Mouse (Mus musculus) forebrain, embryonic 12.5 days (tissue): ENCODE measurements around the gene Dclre1b. TPM values are rescaled to one million over a fixed set of nuclear protein-coding genes. Genes with fewer than 3 reads are reported as not detected.
A peak's percentile ranks its signal among the peaks of the same experiment; 100 is the strongest.
"Not testable (repeated sequence)": the region's sequence is repeated elsewhere in the genome, so short reads cannot be mapped to it uniquely, and the experiment has no call there.

ENCODE experiments used
- ATAC-seq: fragments of 200-750 bp; cut with Nextera tagmentation; 2 replicates; pipeline ENCODE4 v1.8.0; 2017; ENCODE audit warnings: moderate TSS enrichment; ENCODE audit not compliant: low FRiP score
- H3K27ac ChIP-seq: fragments of 300-500 bp; sonication (generic); 2 replicates; pipeline ENCODE4 v1.5.1; 2016; ENCODE audit warnings: mild to moderate bottlenecking
- H3K27me3 ChIP-seq: fragments of 300-500 bp; sonication (generic); 2 replicates; pipeline ENCODE4 v1.6.1; 2016; ENCODE audit warnings: mild to moderate bottlenecking
- H3K36me3 ChIP-seq: fragments of 300-500 bp; sonication (generic); replicated peaks from 2 replicates; pipeline ENCODE4 v1.6.1; 2016; ENCODE audit warnings: mild to moderate bottlenecking
- H3K4me1 ChIP-seq: fragments of 300-500 bp; sonication (generic); 2 replicates; pipeline ENCODE4 v1.6.1; 2016
- H3K4me2 ChIP-seq: fragments of 300-500 bp; sonication (generic); 2 replicates; pipeline ENCODE4 v1.6.1; 2016; ENCODE audit warnings: mild to moderate bottlenecking, moderate library complexity
- H3K4me3 ChIP-seq: fragments of 300-500 bp; sonication (generic); replicated peaks from 2 replicates; pipeline ENCODE4 v1.5.1; 2016; ENCODE audit warnings: mild to moderate bottlenecking
- H3K9ac ChIP-seq: fragments of 300-500 bp; sonication (generic); 2 replicates; pipeline ENCODE4 v1.6.1; 2016; ENCODE audit warnings: mild to moderate bottlenecking
- H3K9me3 ChIP-seq: fragments of 300-500 bp; sonication (generic); 2 replicates; pipeline ENCODE4 v1.6.1; 2016
- WGBS: fragments of 180-500 bp; shearing (Covaris S2); methylation state at CpG from one replicate; pipeline ENCODE4 v1.1.7; 2016; 5-methylcytosine and 5-hydroxymethylcytosine counted together
- polyA plus RNA-seq: library from polyadenylated mRNA; unstranded; fragments of >200 nt; fragmentation: Nextera tagmentation; extraction: Ambion mirVana; gene quantifications from 2 replicates; pipeline ENCODE4 v1.2.1, GENCODE M21; 2016

Gene Dclre1b
- polyA plus RNA-seq, result 29.7 and 32.4 TPM in 2 replicates

DNA sequence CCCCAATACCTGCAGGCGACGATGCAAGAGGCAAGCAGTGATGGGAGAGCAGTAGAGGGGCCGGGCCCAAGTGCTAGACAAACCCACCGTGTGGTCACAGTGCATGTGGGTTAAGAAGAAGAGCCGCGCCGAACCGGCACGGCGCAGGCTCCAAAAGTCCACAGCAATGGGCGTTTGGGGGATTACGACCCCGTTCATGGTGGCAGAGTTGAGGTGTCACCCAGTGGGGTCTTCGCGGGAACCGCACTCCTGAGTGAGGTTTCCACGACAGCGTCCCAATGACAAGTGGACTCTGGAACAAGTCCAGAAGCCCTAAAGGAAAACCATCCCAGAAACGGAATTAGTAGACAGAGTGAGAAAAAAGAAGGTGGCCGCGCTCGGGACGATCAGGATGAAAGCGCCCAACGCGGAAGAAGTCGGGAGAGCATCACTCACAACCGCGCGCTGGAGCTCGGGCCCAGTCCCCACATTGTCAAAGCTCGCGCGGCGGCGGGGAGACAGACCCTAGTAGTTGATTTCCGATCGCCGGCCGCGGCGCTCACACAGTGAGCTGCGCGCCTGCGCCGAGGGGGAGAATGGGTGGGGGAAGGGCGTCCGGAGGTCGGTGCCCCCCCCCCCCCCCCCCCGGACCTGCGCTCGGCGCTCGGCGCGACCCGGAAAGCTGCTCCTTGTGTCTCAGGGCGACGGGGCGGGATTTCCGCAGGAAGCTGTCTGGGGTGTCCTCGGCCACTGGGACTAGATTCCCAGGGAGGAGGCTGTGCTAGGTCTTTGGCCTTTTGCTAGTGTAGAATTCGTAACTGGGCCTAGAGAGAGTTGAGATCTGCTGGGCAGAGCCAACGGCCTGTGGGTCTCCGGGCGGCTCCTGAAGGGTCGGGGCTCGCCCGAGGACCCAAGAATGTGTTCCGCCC, at the start of gene Dclre1b, which contains the start of the genes Ap4b1 and Gm43064:
Dclre1b (minus strand) TSS at position 554 of the 908 bp plus-strand sequence.
Ap4b1 (plus strand) TSS at position 630 of the 908 bp plus-strand sequence.
Gm43064 (plus strand) TSS at position 683 of the 908 bp plus-strand sequence.
- peaks cover 22% of the 10 kb centered on the region for H3K36me3 ChIP-seq
- peak within 1 kb of the TSS; percentile 65 for H3K9ac ChIP-seq
- WGBS, result under 1% methylated on average over 51 of the region's 70 CpGs
- H3K27me3 ChIP-seq, result no peaks in the 10 kb centered on the region
- no peaks in the 10 kb centered on the region for H3K9me3 ChIP-seq
- H3K27ac ChIP-seq, result peak within 1 kb of the TSS; percentile 87
- peak; percentile 99 for ATAC-seq
- H3K4me1 ChIP-seq, result peaks cover 17% of the 10 kb centered on the region
- peak within 1 kb of the TSS; percentile 80 for H3K4me3 ChIP-seq
- peak within 1 kb of the TSS; percentile 75 for H3K4me2 ChIP-seq

DNA sequence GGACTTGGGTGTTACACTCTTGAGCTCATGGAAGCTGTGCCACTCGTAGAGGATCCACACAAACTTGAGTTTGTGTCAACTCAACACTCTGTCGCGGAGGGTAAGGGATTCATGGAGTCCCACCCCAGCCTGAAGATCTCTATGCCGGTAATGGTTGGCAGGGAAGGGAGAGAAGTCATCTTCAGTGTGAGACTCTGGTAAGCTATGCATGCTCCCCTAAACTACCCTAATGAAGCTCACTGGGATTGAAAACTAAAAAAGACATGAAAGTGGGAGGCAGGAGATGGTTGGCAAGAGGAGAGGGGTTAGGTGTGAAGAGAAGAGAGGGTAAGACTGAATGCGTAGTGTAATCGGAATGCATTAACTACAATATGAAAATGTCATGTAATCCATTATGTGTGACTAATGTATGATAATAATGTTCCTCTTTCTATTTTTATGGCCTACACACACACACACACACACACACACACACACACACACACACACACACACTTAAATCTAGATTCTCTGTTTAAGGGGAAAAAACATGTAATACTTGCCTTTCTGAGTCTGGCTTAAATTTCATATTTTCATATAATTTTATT, 48.8 kb upstream of the Dclre1b start:
- Histone ChIP-seq H3K4me1 (0 out of 2 replicates have a peak, but pooled peaks cover 4% of the 10 kb centered on the region), H3K36me3 (no peaks in the 10 kb centered on the region), H3K4me3 (no peak overlapping the region), H3K9ac (no peak overlapping the region), H3K4me2 (no peak overlapping the region), H3K27me3 (no peaks in the 10 kb centered on the region), H3K9me3 (no peaks in the 10 kb centered on the region), H3K27ac (no peak overlapping the region)
- no peak for ATAC-seq
- 91% methylated on average over 6 of the region's 6 CpGs for WGBS

DNA sequence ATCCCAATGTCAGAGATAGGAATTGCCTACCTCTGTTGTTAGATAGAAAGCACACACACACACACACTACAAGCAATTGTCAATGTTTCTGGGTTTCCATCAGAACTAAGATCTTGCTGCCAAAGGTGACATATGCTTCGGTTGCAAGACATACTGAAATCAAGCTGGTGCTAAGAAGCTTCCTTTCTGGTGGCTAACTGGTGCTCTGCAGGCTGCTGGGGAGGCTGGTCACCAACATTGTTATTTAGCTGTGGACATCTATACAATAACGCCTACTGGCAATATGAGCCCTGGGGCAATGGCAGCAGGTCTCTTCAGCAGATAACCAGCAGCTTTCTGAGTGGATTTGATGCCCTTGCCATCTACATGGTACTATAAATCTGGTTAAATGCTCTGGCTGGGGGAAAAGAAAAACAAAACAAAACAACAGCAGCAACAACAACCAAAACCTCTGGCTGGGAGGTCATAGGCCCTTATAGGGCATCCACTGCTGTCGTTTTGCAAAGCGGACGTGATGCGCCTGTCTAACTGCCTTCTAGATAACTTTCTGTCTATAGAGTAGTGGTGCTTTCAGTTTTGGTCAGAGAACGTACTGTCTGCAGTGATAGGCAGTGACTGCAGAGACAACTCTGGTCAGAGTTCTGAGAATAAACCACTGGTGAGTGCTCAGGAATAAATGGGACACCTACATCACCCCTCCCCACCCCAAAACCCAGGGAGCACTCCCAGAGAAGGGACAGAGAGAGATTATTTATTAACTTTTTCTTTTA, 48.0 kb upstream of the Dclre1b start:
- WGBS, result 93% methylated on average over 7 of the region's 7 CpGs
- ATAC-seq, result no peak

DNA sequence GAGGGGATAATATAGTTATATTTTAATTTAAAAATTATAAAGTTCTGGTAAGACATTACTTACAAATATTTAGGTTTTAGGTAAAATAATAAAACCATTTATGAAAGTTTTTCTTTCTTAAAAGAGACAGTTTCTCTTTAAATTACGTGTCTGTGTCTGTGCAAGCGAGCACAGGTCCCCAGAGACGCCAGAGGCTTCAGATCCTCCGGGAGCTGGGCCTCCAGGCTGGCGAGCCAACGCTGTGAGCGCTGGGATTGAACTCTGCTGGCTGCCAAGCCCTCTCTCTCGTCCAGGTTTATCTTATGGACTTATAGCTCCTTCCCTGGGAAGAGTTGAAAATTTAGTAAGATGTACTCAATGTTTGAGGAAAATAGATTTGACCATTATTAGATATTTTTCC, 44.6 kb upstream of the Dclre1b start:
- no peak overlapping the region for H3K4me3 ChIP-seq
- H3K9ac ChIP-seq, result no peak overlapping the region
- no peak overlapping the region for H3K27ac ChIP-seq
- WGBS, result 73% methylated on average over 8 of the region's 8 CpGs
- no peak for ATAC-seq
- no peaks in the 10 kb centered on the region for H3K4me1 ChIP-seq
- H3K9me3 ChIP-seq, result no peaks in the 10 kb centered on the region
- H3K27me3 ChIP-seq, result no peaks in the 10 kb centered on the region
- no peak overlapping the region for H3K4me2 ChIP-seq
- H3K36me3 ChIP-seq, result no peaks in the 10 kb centered on the region

More for the DNA sequence above, 48.0 kb upstream of the Dclre1b start:
- H3K9me3 ChIP-seq, result no peaks in the 10 kb centered on the region
- no peak overlapping the region for H3K9ac ChIP-seq
- H3K4me1 ChIP-seq, result 0 out of 2 replicates have a peak, but pooled peaks cover 4% of the 10 kb centered on the region
- H3K27me3 ChIP-seq, result no peaks in the 10 kb centered on the region
- H3K4me3 ChIP-seq, result no peak overlapping the region
- no peaks in the 10 kb centered on the region for H3K36me3 ChIP-seq
- H3K4me2 ChIP-seq, result no peak overlapping the region
- H3K27ac ChIP-seq, result no peak overlapping the region

DNA sequence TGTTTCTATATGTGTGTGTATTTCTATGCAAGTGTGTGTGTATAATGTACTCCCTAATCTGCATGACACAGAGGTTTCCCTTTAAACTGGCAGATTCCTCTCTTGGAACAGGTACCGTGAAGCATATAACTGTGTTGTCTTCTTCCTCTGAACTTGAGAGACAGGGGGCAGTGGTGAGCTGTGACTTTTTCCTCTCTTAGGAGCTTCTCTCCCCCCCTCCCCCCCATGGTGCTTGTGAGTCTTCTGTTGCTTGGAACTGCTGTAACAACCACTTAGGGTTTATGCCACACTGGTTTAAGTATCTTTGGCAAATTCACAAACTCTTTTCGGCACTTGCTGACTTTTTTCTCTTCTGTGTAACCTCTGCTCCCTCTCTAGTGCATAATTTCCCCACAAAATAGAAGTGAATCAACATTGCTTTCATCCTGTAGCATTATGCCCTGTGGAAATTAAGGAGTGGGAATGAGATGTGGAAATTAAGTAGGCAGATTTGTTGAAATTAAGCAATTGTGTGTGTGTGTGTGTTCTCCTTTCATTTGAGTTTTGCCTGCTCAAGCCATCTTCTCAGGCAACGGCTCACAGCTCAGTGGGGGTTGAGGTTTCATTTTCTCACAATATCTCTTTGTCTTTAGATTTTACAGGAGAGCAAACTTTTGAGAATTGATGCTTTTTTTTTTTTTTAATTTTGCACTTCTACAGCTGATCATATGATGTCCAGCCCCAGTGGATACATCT, 43.5 kb upstream of the Dclre1b start:
- Histone ChIP-seq H3K4me3 (no peak overlapping the region), H3K9ac (no peak overlapping the region), H3K9me3 (no peaks in the 10 kb centered on the region), H3K4me2 (no peak overlapping the region), H3K36me3 (no peaks in the 10 kb centered on the region), H3K4me1 (no peaks in the 10 kb centered on the region), H3K27me3 (no peaks in the 10 kb centered on the region), H3K27ac (no peak overlapping the region)
- WGBS, result 65% methylated on average over 3 of the region's 3 CpGs
- no peak for ATAC-seq

DNA sequence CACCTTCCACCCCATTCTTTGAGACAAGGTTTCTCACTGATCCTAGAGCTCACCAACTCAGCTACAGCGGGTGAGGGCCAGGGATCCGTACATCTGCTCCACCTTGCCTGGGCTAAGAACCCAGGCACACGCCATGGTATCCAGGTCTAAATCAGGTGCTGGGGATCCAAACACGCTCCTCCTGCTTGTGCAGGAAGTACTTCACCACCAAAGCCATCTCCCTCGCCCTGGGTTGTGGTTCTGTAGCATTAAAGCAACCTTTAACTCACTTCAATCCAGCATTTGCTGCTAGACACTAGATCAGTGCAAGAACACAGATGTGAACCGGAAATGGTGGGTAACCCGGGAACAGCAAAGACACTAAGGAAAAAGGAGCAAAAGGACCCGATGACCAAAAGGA, 42.6 kb upstream of the Dclre1b start:
- no peaks in the 10 kb centered on the region for H3K27me3 ChIP-seq
- no peaks in the 10 kb centered on the region for H3K9me3 ChIP-seq
- no peaks in the 10 kb centered on the region for H3K4me1 ChIP-seq
- no peaks in the 10 kb centered on the region for H3K36me3 ChIP-seq
- WGBS, result 82% methylated on average over 8 of the region's 8 CpGs
- no peak for ATAC-seq
- no peak overlapping the region for H3K4me3 ChIP-seq
- H3K27ac ChIP-seq, result no peak overlapping the region
- no peak overlapping the region for H3K9ac ChIP-seq
- H3K4me2 ChIP-seq, result no peak overlapping the region

DNA sequence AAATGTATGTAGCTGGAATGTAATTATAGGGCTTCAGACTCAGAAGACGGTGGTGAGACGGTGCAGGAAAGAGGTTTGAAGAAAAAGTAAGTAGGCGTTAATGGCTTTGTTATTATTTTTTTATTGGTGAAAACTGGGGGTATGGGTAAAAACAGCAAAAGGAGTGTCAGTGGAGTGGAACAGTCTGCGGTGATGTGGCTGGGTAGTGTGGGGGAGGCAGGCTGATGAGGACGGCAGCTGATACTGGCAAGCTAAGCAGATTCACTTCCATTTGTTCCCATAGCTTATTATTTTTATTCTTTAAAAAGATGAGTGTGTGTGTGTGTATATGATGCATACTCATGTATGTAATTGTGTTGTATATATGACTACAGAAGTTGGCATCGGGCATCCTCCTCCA, 42.2 kb upstream of the Dclre1b start:
- no peaks in the 10 kb centered on the region for H3K27me3 ChIP-seq
- no peak overlapping the region for H3K27ac ChIP-seq
- no peak overlapping the region for H3K9ac ChIP-seq
- no peak for ATAC-seq
- no peak overlapping the region for H3K4me2 ChIP-seq
- no peaks in the 10 kb centered on the region for H3K9me3 ChIP-seq
- WGBS, result 90% methylated on average over 6 of the region's 6 CpGs
- no peaks in the 10 kb centered on the region for H3K4me1 ChIP-seq
- no peak overlapping the region for H3K4me3 ChIP-seq
- H3K36me3 ChIP-seq, result no peaks in the 10 kb centered on the region

DNA sequence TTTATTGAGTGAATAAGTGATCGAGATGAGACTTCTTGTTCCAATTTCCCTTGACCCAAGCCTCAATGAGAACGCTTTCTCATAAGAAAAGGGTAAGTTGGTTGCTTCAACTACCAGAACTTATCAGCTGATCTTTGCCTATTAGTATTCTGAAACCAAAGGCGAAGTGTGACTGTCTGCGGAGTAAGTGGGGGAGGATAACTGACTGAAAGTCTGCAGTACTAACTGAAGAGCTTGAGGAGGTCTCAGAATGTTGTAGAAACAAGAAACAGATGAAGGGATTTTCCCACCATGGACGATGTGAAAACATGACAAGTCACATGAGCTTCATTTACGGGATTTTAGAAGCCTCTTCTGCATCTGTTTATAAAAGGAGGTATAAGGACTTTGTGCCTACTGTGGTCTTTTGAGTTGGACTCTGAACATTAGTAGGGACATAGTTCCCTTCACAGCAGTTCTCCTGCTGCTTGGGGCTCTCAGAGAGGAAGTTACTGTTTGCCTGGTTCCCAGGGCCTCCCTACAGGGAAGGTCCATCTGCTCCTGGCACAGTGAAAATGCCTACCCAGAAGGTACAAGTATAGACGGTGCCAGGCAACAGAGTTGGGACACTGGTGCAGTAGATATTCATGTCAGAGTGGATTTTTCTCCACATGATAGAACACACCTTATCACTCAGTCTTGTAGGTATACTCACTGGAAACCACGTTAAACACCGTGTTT, 41.6 kb upstream of the Dclre1b start:
- no peaks in the 10 kb centered on the region for H3K9me3 ChIP-seq
- no peak overlapping the region for H3K4me3 ChIP-seq
- ATAC-seq, result no peak
- no peaks in the 10 kb centered on the region for H3K27me3 ChIP-seq
- no peak overlapping the region for H3K4me2 ChIP-seq
- H3K36me3 ChIP-seq, result no peaks in the 10 kb centered on the region
- no peak overlapping the region for H3K9ac ChIP-seq
- WGBS, result 81% methylated on average over 9 of the region's 9 CpGs
- no peaks in the 10 kb centered on the region for H3K4me1 ChIP-seq
- H3K27ac ChIP-seq, result no peak overlapping the region

DNA sequence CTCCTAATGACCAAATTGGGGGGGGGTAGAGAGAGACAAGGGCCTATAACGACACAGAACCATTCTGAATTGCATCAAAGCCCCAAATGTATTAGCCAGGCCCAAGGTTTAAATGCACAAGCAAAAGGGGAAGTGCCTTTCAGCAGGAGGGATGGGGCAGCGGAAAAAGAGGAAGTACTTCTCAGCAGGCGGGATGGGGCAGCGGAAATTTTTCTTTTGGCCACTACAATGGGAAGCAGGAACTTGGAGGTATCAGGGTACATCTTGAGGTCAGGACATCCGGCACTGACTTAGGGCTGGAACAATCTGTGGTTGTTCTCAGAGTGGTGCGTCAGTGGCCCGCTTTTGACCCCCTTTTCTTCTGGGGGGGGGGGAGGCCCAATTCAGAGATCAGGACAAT, 31.7 kb upstream of the Dclre1b start:
- H3K36me3 ChIP-seq, H3K4me1 ChIP-seq, ATAC-seq, H3K27ac ChIP-seq, H3K9ac ChIP-seq, H3K9me3 ChIP-seq, H3K4me2 ChIP-seq, H3K4me3 ChIP-seq, H3K27me3 ChIP-seq: not testable (repeated sequence)
- 90% methylated on average over 7 of the region's 7 CpGs for WGBS

DNA sequence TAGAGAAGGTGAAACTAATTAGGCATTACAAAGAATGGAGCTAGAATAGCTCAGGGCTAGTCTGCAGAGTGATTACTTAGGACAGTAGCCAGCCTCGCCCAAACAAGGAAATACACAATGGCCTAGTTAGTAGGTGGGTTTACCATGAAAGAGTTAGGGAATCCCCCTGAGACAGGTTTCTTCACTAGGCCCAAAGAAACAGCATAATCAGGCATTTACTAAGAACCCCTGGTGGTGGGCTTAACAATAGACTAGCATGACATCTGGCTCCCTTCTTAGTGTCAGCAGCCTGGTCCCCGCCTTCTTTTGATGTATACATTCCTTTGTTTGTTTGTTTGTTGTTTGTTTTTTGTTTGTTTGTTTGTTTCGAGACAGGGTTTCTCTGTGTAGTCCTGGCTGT, 31.0 kb upstream of the Dclre1b start:
- not testable (repeated sequence) for H3K4me3 ChIP-seq, H3K27me3 ChIP-seq, H3K9me3 ChIP-seq, H3K4me2 ChIP-seq, ATAC-seq, H3K4me1 ChIP-seq, H3K27ac ChIP-seq, H3K36me3 ChIP-seq, H3K9ac ChIP-seq
- WGBS, result 78% methylated on average over 3 of the region's 3 CpGs

DNA sequence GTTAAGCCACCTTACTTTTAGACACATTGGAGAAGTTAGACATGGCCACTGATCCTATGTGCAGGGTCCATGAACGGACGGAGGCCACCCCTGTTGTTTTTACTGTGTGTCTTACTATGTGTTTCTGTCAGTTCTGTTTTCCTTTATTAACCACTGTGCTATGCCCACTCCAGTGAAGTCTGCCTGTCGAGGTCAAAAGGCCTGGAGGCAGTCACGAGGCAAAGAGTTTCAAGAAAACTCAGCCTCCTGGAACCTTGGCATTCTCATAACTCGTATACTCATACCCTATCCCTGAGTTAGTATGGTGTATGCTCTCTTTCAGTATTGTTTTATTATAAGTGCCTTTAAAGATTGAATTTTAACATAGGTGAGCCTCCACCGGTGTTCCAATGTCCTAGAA, 30.5 kb upstream of the Dclre1b start:
- H3K27ac ChIP-seq, result no peak overlapping the region
- H3K4me3 ChIP-seq, result no peak overlapping the region
- no peak overlapping the region for H3K4me2 ChIP-seq
- no peaks in the 10 kb centered on the region for H3K9me3 ChIP-seq
- WGBS, result 92% methylated on average over 6 of the region's 6 CpGs
- no peaks in the 10 kb centered on the region for H3K4me1 ChIP-seq
- no peak overlapping the region for H3K9ac ChIP-seq
- no peaks in the 10 kb centered on the region for H3K27me3 ChIP-seq
- ATAC-seq, result no peak
- H3K36me3 ChIP-seq, result no peaks in the 10 kb centered on the region
